Mouse (Mus musculus) cerebellum, adult 2 months (tissue): Measurements from ENCODE around the gene Tmem260.

Experiments
- CTCF ChIP-seq: fragments of 200-500 bp; IDR thresholded peaks from 2 replicates; pipeline ENCODE4 v1.5.1; 2011; ENCODE audit warnings: low read depth, mild to moderate bottlenecking, control low read depth, low read length, moderate library complexity, borderline replicate concordance; ENCODE audit not compliant: insufficient read depth
- POLR2A ChIP-seq: fragments of 200-500 bp; IDR thresholded peaks from 2 replicates; pipeline ENCODE4 v1.6.1; 2011; ENCODE audit warnings: low read length, control low read depth, borderline replicate concordance; ENCODE audit not compliant: insufficient read depth

DNA sequence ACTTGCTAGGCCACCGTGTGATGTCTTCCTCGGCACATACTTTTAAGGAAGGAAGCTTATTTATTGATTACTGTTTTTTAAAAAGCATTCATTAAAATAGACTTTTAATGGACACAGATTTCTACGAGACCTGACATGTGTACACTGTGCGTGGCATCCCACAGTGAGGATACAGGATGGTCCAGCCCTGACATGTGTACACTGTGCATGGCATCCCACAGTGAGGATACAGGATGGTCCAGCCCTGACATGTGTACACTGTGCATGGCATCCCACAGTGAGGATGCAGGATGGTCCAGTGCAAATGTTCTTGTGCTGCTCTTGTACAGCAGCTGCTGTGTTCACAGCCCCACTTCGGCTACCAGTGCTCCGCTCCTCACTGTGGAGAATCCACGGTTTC lies 56.6 kb downstream of the Tmem260 start:
- no peak for TF ChIP-seq CTCF
- TF ChIP-seq POLR2A = no peak
